Mouse (Mus musculus): ENCODE data around the gene Rac1.
"Not testable (repeated sequence)": the region's sequence is repeated elsewhere in the genome, so short reads cannot be mapped to it uniquely, and the experiment has no call there.

Rac1 gene

GRCm38 (mm10) chr5:143525454-143526225, 2.2 kb downstream of the Rac1 start:
- no peak for DNase-seq

GRCm38 (mm10) chr5:143522882-143523281, 5.0 kb downstream of the Rac1 start:
- no peak for DNase-seq

- no peak for DNase-seq
These were observed 7.4 kb downstream of the Rac1 start for GRCm38 (mm10) chr5:143520415-143520814.

GRCm38 (mm10) chr5:143518045-143518591, 9.7 kb downstream of the Rac1 start:
- no peak for DNase-seq

- no peak for DNase-seq
These were observed 10.4 kb downstream of the Rac1 start for GRCm38 (mm10) chr5:143517436-143517835.

GRCm38 (mm10) chr5:143517005-143517404, 10.8 kb downstream of the Rac1 start:
- no peak for DNase-seq

GRCm38 (mm10) chr5:143514878-143515277, 13.0 kb downstream of the Rac1 start:
- DNase-seq: no peak

GRCm38 (mm10) chr5:143512305-143512704, 15.5 kb downstream of the Rac1 start:
- no peak for DNase-seq

- no peak for DNase-seq
These were observed 16.3 kb downstream of the Rac1 start for GRCm38 (mm10) chr5:143511577-143511976.

- no peak for DNase-seq
These were observed 18.1 kb downstream of the Rac1 start for GRCm38 (mm10) chr5:143509737-143510136.

- no peak for DNase-seq
These were observed 18.5 kb downstream of the Rac1 start for GRCm38 (mm10) chr5:143509294-143509693.

- no peak for DNase-seq
These were observed 22.3 kb downstream of the Rac1 start for GRCm38 (mm10) chr5:143505545-143505944.

- no peak for DNase-seq
These were observed 22.8 kb downstream of the Rac1 start for GRCm38 (mm10) chr5:143505056-143505455.

GRCm38 (mm10) chr5:143504453-143504852, 23.4 kb downstream of the Rac1 start:
- DNase-seq: no peak

GRCm38 (mm10) chr5:143503740-143504139, 24.1 kb downstream of the Rac1 start:
- DNase-seq: no peak

- no peak for DNase-seq
These were observed 24.8 kb downstream of the Rac1 start for GRCm38 (mm10) chr5:143502899-143503557.

- DNase-seq: no peak
These were observed 26.2 kb downstream of the Rac1 start for GRCm38 (mm10) chr5:143501649-143502048.

GRCm38 (mm10) chr5:143501140-143501539, 26.7 kb downstream of the Rac1 start:
- DNase-seq: no peak

GRCm38 (mm10) chr5:143500711-143501110, 27.1 kb downstream of the Rac1 start:
- not testable (repeated sequence) for DNase-seq

- no peak for DNase-seq
These were observed 28.1 kb downstream of the Rac1 start for GRCm38 (mm10) chr5:143499686-143500085.

GRCm38 (mm10) chr5:143499197-143499596, 28.6 kb downstream of the Rac1 start:
- no peak for DNase-seq

- DNase-seq: no peak
These were observed 30.4 kb downstream of the Rac1 start for GRCm38 (mm10) chr5:143497451-143497850.

- DNase-seq: no peak
These were observed 32.1 kb downstream of the Rac1 start for GRCm38 (mm10) chr5:143495708-143496107.

- no peak for DNase-seq
These were observed 34.7 kb downstream of the Rac1 start for GRCm38 (mm10) chr5:143493163-143493562.

Measured in right cerebral cortex, postnatal 25 days (tissue).